ENCODE assay signal across 8 mouse cellular contexts in the genomic region with DNA sequence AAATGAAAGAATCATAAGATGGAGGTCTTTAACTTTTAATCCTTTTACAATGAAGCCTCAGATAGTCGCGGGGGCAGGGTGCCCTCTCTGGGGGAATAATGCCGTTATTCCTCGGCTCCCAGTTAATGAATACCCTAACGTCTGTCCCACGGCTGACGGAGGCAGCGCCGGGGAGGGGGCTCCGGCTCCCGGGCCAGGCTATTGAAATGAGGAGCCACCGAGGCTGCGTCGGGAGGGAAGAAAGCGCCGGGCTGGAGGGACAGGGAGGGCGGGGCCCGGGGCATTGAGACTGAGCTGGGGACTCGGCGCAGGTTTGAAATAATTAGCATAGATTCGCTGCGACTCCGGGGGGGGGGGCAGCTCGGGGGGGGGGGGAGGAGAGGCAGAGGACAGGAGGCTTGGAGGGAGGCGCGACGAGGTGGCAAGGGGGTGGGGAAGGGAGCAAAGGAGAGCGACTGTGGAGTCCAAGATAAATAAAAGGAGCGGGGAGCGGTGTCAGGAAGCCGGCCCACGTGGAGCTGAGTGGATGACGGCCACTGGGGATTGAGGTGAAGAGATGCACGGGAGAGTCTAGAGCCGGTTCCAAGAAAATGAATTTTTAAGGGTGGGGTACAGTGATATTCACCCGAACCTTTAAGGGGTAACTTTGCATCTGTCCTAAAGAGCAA. TPM values are rescaled to one million over a fixed set of nuclear protein-coding genes. Genes with fewer than 3 reads are reported as not detected.
DNase-seq lines count a peak whose midpoint lies in the region; ATAC-seq and TF ChIP-seq lines count a peak whose summit lies in the region.

No protein-coding gene starts in this region.

- H3K27me3 ChIP-seq in lung, embryonic 15.5 days: peaks cover 31% of the 10 kb centered on the region
- peaks cover 21% of the 10 kb centered on the region for H3K27me3 ChIP-seq in heart, embryonic 16.5 days (ENCODE audit: control insufficient read depth, insufficient read depth, low read length)
- H3K27me3 ChIP-seq in limb, embryonic 14.5 days (ENCODE audit: control insufficient read depth, insufficient read depth, low read length): peaks cover 20% of the 10 kb centered on the region
- no peaks in the 10 kb centered on the region for H3K27me3 ChIP-seq in neural tube, embryonic 14.5 days (ENCODE audit: control insufficient read depth, insufficient read depth, low read length)

- H3K27ac ChIP-seq in lung, embryonic 15.5 days: peak overlapping the region; percentile 61; the same call in 1 of the 2 replicates
- peak overlapping the region; percentile 25; the same call in 1 of the 2 replicates for H3K27ac ChIP-seq in heart, embryonic 16.5 days (ENCODE audit: low read length)
- H3K27ac ChIP-seq in limb, embryonic 14.5 days (replicated peaks; ENCODE audit: low read depth, low read length): peak overlapping the region; percentile 67
- H3K27ac ChIP-seq in neural tube, embryonic 14.5 days (ENCODE audit: low read depth, low read length): no peak overlapping the region

- no peaks in the 10 kb centered on the region for H3K36me3 ChIP-seq in lung, embryonic 15.5 days
- no peaks in the 10 kb centered on the region for H3K36me3 ChIP-seq in heart, embryonic 16.5 days (ENCODE audit: control insufficient read depth, insufficient read depth)
- H3K36me3 ChIP-seq in limb, embryonic 14.5 days (ENCODE audit: control insufficient read depth, insufficient read depth, low read length): no peaks in the 10 kb centered on the region
- no peaks in the 10 kb centered on the region for H3K36me3 ChIP-seq in neural tube, embryonic 14.5 days (ENCODE audit: control insufficient read depth, insufficient read depth, low read length)

- H3K9ac ChIP-seq in lung, embryonic 15.5 days: no peak overlapping the region
- peak overlapping the region; percentile 65 for H3K9ac ChIP-seq in heart, embryonic 16.5 days (ENCODE audit: low read length)
- peak overlapping the region; percentile 43; the same call in 1 of the 2 replicates for H3K9ac ChIP-seq in limb, embryonic 14.5 days (ENCODE audit: low read depth, low read length, severe bottlenecking)
- no peak overlapping the region; the same call in 1 of the 2 replicates for H3K9ac ChIP-seq in neural tube, embryonic 14.5 days (replicated peaks; ENCODE audit: low read depth, low read length)

- H3K9me3 ChIP-seq in lung, embryonic 15.5 days: no peaks in the 10 kb centered on the region
- no peaks in the 10 kb centered on the region for H3K9me3 ChIP-seq in heart, embryonic 16.5 days (replicated peaks; ENCODE audit: control insufficient read depth, low read length)
- H3K9me3 ChIP-seq in limb, embryonic 14.5 days (ENCODE audit: control insufficient read depth, low read length): no peaks in the 10 kb centered on the region
- H3K9me3 ChIP-seq in neural tube, embryonic 14.5 days (ENCODE audit: control insufficient read depth, low read length): no peaks in the 10 kb centered on the region

- H3K4me3 ChIP-seq in lung, embryonic 15.5 days: peak overlapping the region; percentile 42
- peak overlapping the region; percentile 59 for H3K4me3 ChIP-seq in heart, embryonic 16.5 days (ENCODE audit: low read length)
- peak overlapping the region; percentile 65 for H3K4me3 ChIP-seq in limb, embryonic 14.5 days (replicated peaks; ENCODE audit: low read length)
- peak overlapping the region; percentile 33 for H3K4me3 ChIP-seq in neural tube, embryonic 14.5 days (ENCODE audit: low read depth, low read length)

- TF ChIP-seq POLR2A in limb, embryonic 14.5 days (IDR thresholded peaks at IDR 0.05; ENCODE audit: borderline replicate concordance, extremely low read depth, insufficient read depth, insufficient read length): no peak

- no peak; the same call in 1 of the 2 replicates for ATAC-seq in lung, embryonic 15.5 days (ENCODE audit: borderline replicate concordance, extremely low read depth, low FRiP score, low TSS enrichment)
- no peak for ATAC-seq in heart, embryonic 16.5 days (replicated peaks; ENCODE audit: extremely low read depth, insufficient read depth, low FRiP score)
- no peak for ATAC-seq in limb, embryonic 14.5 days (ENCODE audit: low FRiP score, low read depth)
- ATAC-seq in neural tube, embryonic 14.5 days (ENCODE audit: low read depth): no peak; the same call in 1 of the 2 replicates

- H3K4me1 ChIP-seq in lung, embryonic 15.5 days: peaks cover 30% of the 10 kb centered on the region
- peaks cover 18% of the 10 kb centered on the region for H3K4me1 ChIP-seq in heart, embryonic 16.5 days (ENCODE audit: control insufficient read depth, insufficient read depth, low read length)
- peaks cover 19% of the 10 kb centered on the region for H3K4me1 ChIP-seq in limb, embryonic 14.5 days (ENCODE audit: control insufficient read depth, insufficient read depth, low read length)
- peaks cover 14% of the 10 kb centered on the region for H3K4me1 ChIP-seq in neural tube, embryonic 14.5 days (ENCODE audit: control insufficient read depth, insufficient read depth, low read length)

- H3K4me2 ChIP-seq in lung, embryonic 15.5 days: peak overlapping the region; percentile 89
- H3K4me2 ChIP-seq in heart, embryonic 16.5 days (ENCODE audit: low read depth, low read length): peak overlapping the region; percentile 92
- H3K4me2 ChIP-seq in limb, embryonic 14.5 days (replicated peaks; ENCODE audit: low read depth, low read length, severe bottlenecking): peak overlapping the region; percentile 73
- H3K4me2 ChIP-seq in neural tube, embryonic 14.5 days (ENCODE audit: low read depth, low read length): peak overlapping the region; percentile 74

- no peak for DNase-seq in lung, postnatal 36 days
- DNase-seq in embryo, embryonic 9.5 days (ENCODE audit: extremely low spot score): peak; percentile 83
- peak; percentile 49 for DNase-seq in limb, embryonic 14.5 days (ENCODE audit: low spot score)
- DNase-seq in thymus, postnatal 0 days (ENCODE audit: low spot score): no peak
- no peak for DNase-seq in thymus, adult 18-20 months

- WGBS in lung, embryonic 15.5 days: under 1% methylated on average over 32 of the region's 36 CpGs
- WGBS in heart, embryonic 16.5 days: under 1% methylated on average over 32 of the region's 36 CpGs
- WGBS in limb, embryonic 14.5 days: 1% methylated on average over 30 of the region's 36 CpGs
- WGBS in neural tube, embryonic 14.5 days: under 1% methylated on average over 26 of the region's 36 CpGs

RNA-seq across cellular contexts. Expression of a gene that starts 2.9 kb away (rescaled TPM):
- 2.0 and 2.6 TPM in 2 replicates for polyA plus RNA-seq in lung, embryonic 15.5 days (2015; fragmentation: Nextera tagmentation; extraction: Ambion mirVana)
- polyA plus RNA-seq in heart, embryonic 16.5 days (2015; fragmentation: Nextera tagmentation; extraction: Ambion mirVana): 0.32 and 0.39 TPM in 2 replicates
- polyA plus RNA-seq in limb, embryonic 14.5 days (2012; rRNA removed): 19.5 and 27.1 TPM in 2 replicates
- polyA plus RNA-seq in limb, embryonic 14.5 days (2014; fragmentation: Nextera tagmentation; extraction: Ambion mirVana): 8.1 and 9.5 TPM in 2 replicates
- polyA plus RNA-seq in neural tube, embryonic 14.5 days (2014; fragmentation: Nextera tagmentation; extraction: Ambion mirVana): 3.6 and 4.4 TPM in 2 replicates
- 0.08 and 0.16 TPM in 2 replicates for polyA plus RNA-seq in thymus, postnatal 0 days (2015; fragmentation: Nextera tagmentation; extraction: Ambion mirVana)

Comparison
In these comparisons a context has a peak if more than half of its experiments do, and no peak if none do; other contexts are left out.
1. H3K9ac ChIP-seq: peak in heart, embryonic 16.5 days (single experiment) and limb, embryonic 14.5 days (single experiment); none in lung, embryonic 15.5 days (single experiment) and neural tube, embryonic 14.5 days (single experiment).
2. DNase-seq: peak in embryo, embryonic 9.5 days (single experiment) and limb, embryonic 14.5 days (single experiment); none in lung, postnatal 36 days (single experiment), thymus, postnatal 0 days (single experiment) and thymus, adult 18-20 months (0 of 2).
3. Peak in every context shown above with its lines, with median percentiles within 50 percentile points of each other: H3K4me2 ChIP-seq and H3K4me3 ChIP-seq.